Mouse (Mus musculus) stomach, postnatal 0 days (tissue): ENCODE results near the gene Bag3. TPM values are rescaled to one million over a fixed set of nuclear protein-coding genes. Genes with fewer than 3 reads are reported as not detected.

Source experiments
- ATAC-seq: fragments of 200-750 bp; cut with Nextera tagmentation; 2 replicates; pipeline ENCODE4 v1.8.0; 2017; ENCODE audit not compliant: low FRiP score, low TSS enrichment
- DNase-seq: peaks from one replicate; pipeline ENCODE4 v3.0.0-alpha.2; 2016; ENCODE audit warnings: low spot score
- H3K27ac ChIP-seq: fragments of 300-500 bp; sonication (generic); replicated peaks from 2 replicates; pipeline ENCODE4 v1.5.1; 2014; ENCODE audit warnings: mild to moderate bottlenecking, control low read depth
- H3K27me3 ChIP-seq: fragments of 300-500 bp; sonication (generic); 2 replicates; pipeline ENCODE4 v1.6.1; 2014; ENCODE audit warnings: low read length; ENCODE audit not compliant: control insufficient read depth, insufficient read depth
- H3K36me3 ChIP-seq: fragments of 300-500 bp; sonication (generic); 2 replicates; pipeline ENCODE4 v1.6.1; 2014; ENCODE audit warnings: low read length, mixed read lengths; ENCODE audit not compliant: control insufficient read depth, insufficient read depth
- H3K4me1 ChIP-seq: fragments of 300-500 bp; sonication (generic); replicated peaks from 2 replicates; pipeline ENCODE4 v1.6.1; 2014; ENCODE audit warnings: antibody characterized with exemption; ENCODE audit not compliant: control insufficient read depth, insufficient read depth
- H3K4me2 ChIP-seq: fragments of 300-500 bp; sonication (generic); replicated peaks from 2 replicates; pipeline ENCODE4 v1.6.1; 2014; ENCODE audit warnings: low read depth, mild to moderate bottlenecking, control low read depth, moderate library complexity
- H3K4me3 ChIP-seq: fragments of 300-500 bp; sonication (generic); 2 replicates; pipeline ENCODE4 v1.5.1; 2014; ENCODE audit warnings: low read depth, low read length, control low read depth
- H3K9ac ChIP-seq: fragments of 300-500 bp; sonication (generic); 2 replicates; pipeline ENCODE4 v1.6.1; 2014; ENCODE audit warnings: mild to moderate bottlenecking, low read length, control low read depth, mixed read lengths
- H3K9me3 ChIP-seq: fragments of 300-500 bp; sonication (generic); 2 replicates; pipeline ENCODE4 v1.6.1; 2016; ENCODE audit warnings: low read length; ENCODE audit not compliant: control insufficient read depth
- CTCF ChIP-seq: IDR thresholded peaks from 2 replicates; pipeline ENCODE4 v1.5.1; 2016; ENCODE audit warnings: antibody characterized with exemption, low read depth, mild to moderate bottlenecking, moderate library complexity
- EP300 ChIP-seq: optimal IDR thresholded peaks from 2 replicates; pipeline ENCODE3; 2016; ENCODE audit warnings: antibody characterized with exemption
- WGBS: fragments of 180-500 bp; shearing (Covaris S2); extraction: QIAGEN DNeasy Blood & Tissue Kit; methylation state at CpG from one replicate; pipeline ENCODE4 v1.1.7; 2014; 5-methylcytosine and 5-hydroxymethylcytosine counted together
- polyA plus RNA-seq: library from polyadenylated mRNA; unstranded; fragments of >200 nt; fragmentation: Nextera tagmentation; extraction: Ambion mirVana; gene quantifications from 2 replicates; pipeline ENCODE4 v1.2.1, GENCODE M21; 2015

The Bag3 gene
- polyA plus RNA-seq, 1 experiment from 2014 or later: 17.7 TPM

- TF ChIP-seq EP300 (no peak), CTCF (no peak)
- no peaks in the 10 kb centered on the region for H3K4me1 ChIP-seq
- H3K9ac ChIP-seq: no peak overlapping the region
- WGBS: 79% methylated on average over 5 of the region's 5 CpGs
- DNase-seq: no peak
- H3K4me2 ChIP-seq: no peak overlapping the region
- no peaks in the 10 kb centered on the region for H3K9me3 ChIP-seq
- H3K36me3 ChIP-seq: no peaks in the 10 kb centered on the region
- ATAC-seq: no peak
- no peak overlapping the region for H3K4me3 ChIP-seq
- no peak overlapping the region for H3K27ac ChIP-seq
- H3K27me3 ChIP-seq: no peaks in the 10 kb centered on the region
Observed at GRCm38 (mm10) chr7:128511936-128512335, 11.5 kb upstream of the Bag3 start.

- Histone ChIP-seq H3K4me2 (no peak overlapping the region), H3K4me1 (no peaks in the 10 kb centered on the region), H3K27ac (no peak overlapping the region), H3K9me3 (no peaks in the 10 kb centered on the region), H3K36me3 (no peaks in the 10 kb centered on the region), H3K9ac (no peak overlapping the region), H3K27me3 (no peaks in the 10 kb centered on the region), H3K4me3 (no peak overlapping the region)
- TF ChIP-seq CTCF (no peak), EP300 (no peak)
- WGBS: 55% methylated on average over 7 of the region's 7 CpGs
- no peak for ATAC-seq
- DNase-seq: no peak
Observed at GRCm38 (mm10) chr7:128513512-128513911, 9.9 kb upstream of the Bag3 start.

- no peak for ATAC-seq
- H3K4me1 ChIP-seq: no peaks in the 10 kb centered on the region
- H3K9me3 ChIP-seq: no peaks in the 10 kb centered on the region
- no peak overlapping the region for H3K9ac ChIP-seq
- H3K27me3 ChIP-seq: no peaks in the 10 kb centered on the region
- H3K4me3 ChIP-seq: no peak overlapping the region
- DNase-seq: no peak
- H3K27ac ChIP-seq: no peak overlapping the region
- 63% methylated on average over 4 of the region's 4 CpGs for WGBS
- H3K36me3 ChIP-seq: no peaks in the 10 kb centered on the region
- no peak overlapping the region for H3K4me2 ChIP-seq
- TF ChIP-seq EP300: no peak
Observed at GRCm38 (mm10) chr7:128514341-128514740, 9.1 kb upstream of the Bag3 start.

- no peak overlapping the region for H3K9ac ChIP-seq
- H3K4me1 ChIP-seq: no peaks in the 10 kb centered on the region
- WGBS: 59% methylated on average over 4 of the region's 4 CpGs
- H3K4me3 ChIP-seq: no peak overlapping the region
- H3K9me3 ChIP-seq: no peaks in the 10 kb centered on the region
- DNase-seq (no peak), ATAC-seq (0 out of 2 replicates have a peak, but pooled peaks have one; percentile 15)
- no peaks in the 10 kb centered on the region for H3K36me3 ChIP-seq
- TF ChIP-seq EP300 (no peak), CTCF (no peak)
- no peak overlapping the region for H3K4me2 ChIP-seq
- H3K27ac ChIP-seq: no peak overlapping the region
- no peaks in the 10 kb centered on the region for H3K27me3 ChIP-seq
Observed at GRCm38 (mm10) chr7:128516346-128516745, 7.1 kb upstream of the Bag3 start.

- H3K9ac ChIP-seq: no peak overlapping the region
- 65% methylated on average over 16 of the region's 16 CpGs for WGBS
- no peaks in the 10 kb centered on the region for H3K36me3 ChIP-seq
- no peak overlapping the region for H3K27ac ChIP-seq
- H3K4me1 ChIP-seq: no peaks in the 10 kb centered on the region
- no peak overlapping the region for H3K4me3 ChIP-seq
- no peaks in the 10 kb centered on the region for H3K27me3 ChIP-seq
- no peak overlapping the region for H3K4me2 ChIP-seq
- no peaks in the 10 kb centered on the region for H3K9me3 ChIP-seq
- no peak for TF ChIP-seq EP300
- ATAC-seq (no peak), DNase-seq (no peak)
Observed at GRCm38 (mm10) chr7:128519316-128520050, 3.9 kb upstream of the Bag3 start.

GRCm38 (mm10) chr7:128523962-128524581 lies 656 bp downstream of the Bag3 start:
- 2% methylated on average over 50 of the region's 51 CpGs for whole genome bisulfite sequencing
- Histone ChIP-seq H3K9me3 (no peaks in the 10 kb centered on the region), H3K4me3 (peak overlapping the region; percentile 90), H3K4me2 (peak overlapping the region; percentile 80), H3K9ac (peak overlapping the region; percentile 98), H3K36me3 (no peaks in the 10 kb centered on the region), H3K27me3 (no peaks in the 10 kb centered on the region), H3K27ac (peak overlapping the region; percentile 99), H3K4me1 (peaks cover 8% of the 10 kb centered on the region; the same call in 1 of the 2 replicates)
- DNase-seq (peak; percentile 81), ATAC-seq (peak; percentile 73)
- TF ChIP-seq CTCF (peak; percentile 4; the same call in 1 of the 2 replicates), EP300 (no peak)
